Mouse (Mus musculus): ENCODE measurements around the gene Tmem39b. TPM values are rescaled to one million over a fixed set of nuclear protein-coding genes. Genes with fewer than 3 reads are reported as not detected.

Gene Tmem39b
- total RNA-seq, 1 experiment from 2014 or later = 11.6 TPM

Small RNAs within 50 kb of the gene (microRNA-seq; reads per million reads assigned to microRNA genes)
- gene Mir7016 = 0 to 0.43 reads per million in 2 experiments

Other genes starting within 250 kb of the Tmem39b start
- 52.3 and 55.7 TPM in 2 replicates for gene Bsdc1, start 235.3 kb downstream of the Tmem39b start, total RNA-seq (2021)
- not detected in 2 replicates for gene Tssk3, start 205.8 kb downstream of the Tmem39b start, total RNA-seq (2021)
- not detected in 2 replicates for gene Fam229a, start 205.6 kb downstream of the Tmem39b start, total RNA-seq (2021)
- 78.9 and 81.4 TPM in 2 replicates for gene Marcksl1, start 183.3 kb downstream of the Tmem39b start, total RNA-seq (2021)
- 55.7 and 59.5 TPM in 2 replicates for gene Hdac1, start 154.1 kb downstream of the Tmem39b start, total RNA-seq (2021)
- 5.0 and 26.2 TPM in 2 replicates for gene Lck, start 123.2 kb downstream of the Tmem39b start, total RNA-seq (2021)
- gene Fam167b, start 118.3 kb downstream of the Tmem39b start, total RNA-seq (2021) = 30.6 and 32.3 TPM in 2 replicates
- 175 and 187 TPM in 2 replicates for gene Eif3i, start 96.2 kb downstream of the Tmem39b start, total RNA-seq (2021)
- 82.6 and 89.8 TPM in 2 replicates for gene Tmem234, start 96.2 kb downstream of the Tmem39b start, total RNA-seq (2021)
- 0.75 and 1.4 TPM in 2 replicates for gene Dcdc2b, start 82.6 kb downstream of the Tmem39b start, total RNA-seq (2021)
- 26.7 and 34.9 TPM in 2 replicates for gene Iqcc, start 77.7 kb downstream of the Tmem39b start, total RNA-seq (2021)
- 56.7 and 67.4 TPM in 2 replicates for gene Ccdc28b, start 72.9 kb downstream of the Tmem39b start, total RNA-seq (2021)
- gene Txlna, start 55.8 kb downstream of the Tmem39b start, total RNA-seq (2021) = 61.2 and 64.9 TPM in 2 replicates
- gene Kpna6, start 24.1 kb downstream of the Tmem39b start, total RNA-seq (2021) = 80.6 and 81.7 TPM in 2 replicates
- 69.2 and 78.4 TPM in 2 replicates for gene Khdrbs1, start 45.5 kb upstream of the Tmem39b start, total RNA-seq (2021)
- 313 and 326 TPM in 2 replicates for gene Ptp4a2, start 114.4 kb upstream of the Tmem39b start, total RNA-seq (2021)
- 0.19 and 0.30 TPM in 2 replicates for gene Spocd1, start 232.4 kb upstream of the Tmem39b start, total RNA-seq (2021)

Data from adrenal gland, postnatal 14 days (tissue).